Mouse (Mus musculus) brain, embryonic 14.5 days (tissue): ENCODE data around the gene Lgi2.

Experiments
- CTCF ChIP-seq: fragments of 200-500 bp; IDR thresholded peaks from 2 replicates; pipeline ENCODE4 v1.5.1; 2012; ENCODE audit warnings: inconsistent platforms, mild to moderate bottlenecking, moderate library complexity, borderline replicate concordance; ENCODE audit not compliant: insufficient read depth, insufficient read length; ENCODE audit errors: extremely low read depth
- POLR2A ChIP-seq: fragments of 200-500 bp; IDR thresholded peaks from 2 replicates; pipeline ENCODE4 v1.6.1; 2012; ENCODE audit warnings: mild to moderate bottlenecking, inconsistent platforms, borderline replicate concordance; ENCODE audit not compliant: poor library complexity, insufficient read depth, insufficient read length, severe bottlenecking; ENCODE audit errors: extremely low read depth

DNA sequence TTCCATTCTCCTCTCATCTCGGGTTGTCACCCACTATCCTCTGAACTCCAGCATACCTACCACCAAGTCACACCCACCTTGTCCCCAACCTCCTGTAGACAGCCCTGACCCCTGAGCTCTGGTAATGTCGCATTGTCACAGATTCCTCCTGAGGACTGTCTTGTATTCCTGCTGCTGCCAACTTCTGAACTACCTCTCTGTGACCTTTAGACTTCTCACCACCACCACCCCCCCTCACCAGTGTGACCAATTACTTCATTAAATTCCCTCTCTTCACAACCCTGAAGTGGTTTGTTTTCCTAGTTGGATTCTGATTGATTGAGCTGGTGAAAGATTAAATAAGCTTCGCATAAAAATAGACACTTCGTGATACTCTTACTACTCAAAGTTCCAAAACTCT is 22.4 kb upstream of the Lgi2 start:
- TF ChIP-seq POLR2A, result no peak
- no peak for TF ChIP-seq CTCF
